Mouse (Mus musculus) adrenal gland, adult 8-10 months (tissue): ENCODE results near the gene Abcf3. TPM values are rescaled to one million over a fixed set of nuclear protein-coding genes. Genes with fewer than 3 reads are reported as not detected.

Experiments
- DNase-seq: peaks from one replicate; pipeline ENCODE4 v3.0.0; 2022
- total RNA-seq, 4 experiments: library from RNA; stranded (reverse); gene quantifications; 2 replicates each; pipeline ENCODE4 v1.2.4; 2022

Abcf3 gene
- total RNA-seq, 4 experiments from 2014 or later = 80.8 to 118 (median 97.5) TPM

DNA sequence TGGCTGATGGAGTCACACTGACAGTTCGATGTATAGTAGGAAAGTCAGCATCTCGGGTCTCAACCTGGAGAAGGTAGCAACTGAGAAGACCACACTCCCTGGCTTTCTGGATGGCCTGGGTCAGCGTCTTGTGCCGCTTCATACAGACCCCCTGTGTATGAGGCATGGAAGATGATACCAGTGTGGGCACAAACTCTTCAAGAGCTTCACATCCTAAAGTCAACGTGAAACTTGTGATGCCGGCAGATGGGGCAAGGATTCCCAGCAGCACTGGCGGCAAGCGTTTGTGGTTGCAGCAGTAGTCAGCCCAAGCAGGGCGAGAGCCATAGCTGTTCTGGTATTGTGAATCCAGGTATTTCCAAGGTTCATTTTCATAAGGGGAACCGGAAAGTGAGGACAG, 2.7 kb upstream of the Abcf3 start:
- no peak for DNase-seq

DNA sequence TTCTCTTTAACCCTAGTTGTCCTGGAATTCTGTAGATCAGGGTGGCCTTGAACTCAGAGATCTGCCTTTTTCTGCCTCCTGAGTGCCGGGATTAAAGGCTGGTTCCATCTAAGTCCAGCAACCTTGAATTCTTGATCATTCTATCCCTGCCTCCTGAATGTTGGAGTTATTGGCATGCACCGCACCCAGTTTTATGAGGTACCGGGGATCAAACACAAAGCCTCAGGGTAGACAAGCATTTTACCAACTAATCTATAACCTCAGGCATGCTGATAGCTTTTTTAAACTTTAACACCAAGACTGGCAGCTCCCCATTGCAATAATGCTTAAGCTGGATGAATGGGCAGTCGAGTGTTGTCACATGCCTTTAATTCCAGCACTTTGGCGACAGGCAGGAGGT, 954 bp upstream of the Abcf3 start:
- no peak for DNase-seq

DNA sequence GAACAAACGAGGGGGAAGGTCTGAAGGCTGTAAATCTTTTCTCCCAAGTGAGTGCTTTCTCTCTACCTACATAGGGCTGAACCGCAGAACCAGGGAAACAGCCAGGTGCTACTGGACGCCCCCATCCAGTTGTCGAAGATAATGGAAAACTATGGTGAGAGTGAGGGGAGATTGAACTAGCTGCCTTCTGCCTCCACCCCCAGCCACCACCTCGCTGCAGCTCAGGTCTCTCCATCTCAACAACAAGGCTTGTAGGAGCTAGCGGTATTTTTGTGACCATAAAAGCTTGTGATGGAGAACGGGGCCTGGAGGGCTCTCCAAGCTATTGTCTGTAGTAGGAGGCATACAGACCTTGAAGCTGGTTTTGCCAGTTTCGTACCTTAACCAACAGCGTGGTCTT, 784 bp downstream of the Abcf3 start:
- DNase-seq = no peak

DNA sequence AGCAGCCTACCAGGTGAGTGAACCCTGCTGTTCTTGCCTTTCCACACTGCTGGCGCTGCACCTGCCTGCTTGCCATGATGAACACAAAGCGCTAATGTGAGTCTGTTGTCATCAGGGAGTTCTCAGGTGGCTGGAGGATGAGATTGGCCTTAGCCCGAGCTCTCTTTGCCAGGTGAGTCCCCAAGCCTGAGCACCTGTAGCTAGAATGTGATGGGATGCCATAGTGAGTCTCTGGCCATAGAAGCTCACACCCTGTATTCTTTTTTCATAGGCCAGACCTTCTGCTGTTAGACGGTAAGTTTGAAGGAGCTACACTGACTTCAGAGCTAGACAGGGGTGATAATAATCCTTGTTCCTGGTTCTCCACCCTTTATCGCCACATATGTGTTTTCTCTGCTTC, 3.3 kb downstream of the Abcf3 start:
- no peak for DNase-seq

DNA sequence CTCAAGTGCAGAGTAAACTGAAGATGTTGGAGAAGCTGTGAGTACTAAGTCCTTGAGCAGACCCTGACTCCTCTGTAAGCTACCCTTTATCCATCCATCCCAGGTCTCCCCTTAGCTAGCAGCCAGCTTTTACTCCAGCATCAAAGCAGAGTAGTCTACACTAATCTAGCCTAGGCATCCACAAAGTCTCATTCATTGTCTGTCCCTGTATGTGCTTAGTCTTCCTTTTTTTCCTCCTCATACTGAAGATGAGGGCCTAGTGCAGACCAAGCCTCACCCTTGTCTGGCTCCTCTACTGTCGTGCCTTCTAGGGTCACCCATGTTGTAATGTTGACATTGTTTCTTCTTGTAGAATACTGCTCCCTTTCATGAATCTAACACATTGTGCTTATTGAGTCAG, 4.2 kb downstream of the Abcf3 start:
- DNase-seq = no peak

DNA sequence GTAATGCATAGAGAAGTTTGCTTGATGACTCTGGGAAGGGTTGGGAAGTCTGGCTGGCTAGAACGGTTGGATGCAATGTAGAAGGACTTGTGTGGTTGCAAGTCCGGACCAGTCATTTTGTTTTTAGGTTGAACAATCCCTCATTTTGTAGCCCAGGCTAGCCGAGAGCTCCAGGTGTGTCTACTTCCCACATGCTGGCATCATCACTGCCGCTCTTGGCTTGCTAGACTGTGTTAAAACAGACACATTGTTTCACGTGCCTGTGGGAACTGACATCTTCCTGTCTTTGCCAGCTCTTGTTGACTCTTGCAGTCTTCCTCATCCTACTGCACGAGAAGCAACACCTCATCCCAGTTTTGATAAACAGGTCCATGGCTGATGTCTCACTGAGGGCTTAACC, 6.6 kb downstream of the Abcf3 start:
- DNase-seq = no peak

DNA sequence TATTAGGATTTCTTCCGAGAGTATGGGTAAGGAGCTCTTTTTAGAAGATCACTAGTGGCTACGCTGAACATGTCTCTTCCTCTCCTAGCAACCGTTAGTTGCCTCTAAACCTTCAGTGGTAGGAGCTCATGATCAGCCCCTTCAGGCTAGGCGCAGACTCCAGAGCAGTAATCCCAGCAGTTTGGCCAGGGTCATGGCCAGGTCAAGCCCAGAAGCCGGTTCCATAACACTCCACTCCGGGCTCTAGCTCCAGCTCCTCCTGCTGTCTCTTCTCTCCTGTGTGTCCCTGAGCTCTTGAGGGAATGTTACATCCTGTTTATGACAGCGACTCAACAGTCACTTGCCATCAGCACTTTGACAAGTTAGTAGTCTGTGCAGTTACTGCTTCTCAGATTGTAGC, 9.0 kb downstream of the Abcf3 start:
- no peak for DNase-seq

DNA sequence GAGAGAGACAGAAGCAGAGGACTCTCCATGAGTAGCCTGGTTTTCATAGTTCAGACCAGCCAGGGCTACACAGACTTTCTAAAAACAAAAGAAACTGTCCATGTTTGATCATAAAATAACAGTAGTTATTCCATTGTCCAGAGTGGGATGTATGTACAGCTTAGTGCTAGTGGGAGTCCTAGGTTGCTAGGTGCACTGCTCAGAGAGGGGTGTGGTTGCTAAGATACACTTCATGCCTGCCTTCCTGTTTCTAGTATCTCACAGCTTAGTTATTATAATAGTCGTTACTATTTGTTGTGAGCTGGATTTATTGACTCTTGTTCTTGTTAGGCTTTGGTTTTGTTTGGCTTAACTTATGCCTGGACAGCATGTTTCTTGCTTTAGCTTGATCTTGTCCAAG, 16.7 kb downstream of the Abcf3 start:
- no peak for DNase-seq

DNA sequence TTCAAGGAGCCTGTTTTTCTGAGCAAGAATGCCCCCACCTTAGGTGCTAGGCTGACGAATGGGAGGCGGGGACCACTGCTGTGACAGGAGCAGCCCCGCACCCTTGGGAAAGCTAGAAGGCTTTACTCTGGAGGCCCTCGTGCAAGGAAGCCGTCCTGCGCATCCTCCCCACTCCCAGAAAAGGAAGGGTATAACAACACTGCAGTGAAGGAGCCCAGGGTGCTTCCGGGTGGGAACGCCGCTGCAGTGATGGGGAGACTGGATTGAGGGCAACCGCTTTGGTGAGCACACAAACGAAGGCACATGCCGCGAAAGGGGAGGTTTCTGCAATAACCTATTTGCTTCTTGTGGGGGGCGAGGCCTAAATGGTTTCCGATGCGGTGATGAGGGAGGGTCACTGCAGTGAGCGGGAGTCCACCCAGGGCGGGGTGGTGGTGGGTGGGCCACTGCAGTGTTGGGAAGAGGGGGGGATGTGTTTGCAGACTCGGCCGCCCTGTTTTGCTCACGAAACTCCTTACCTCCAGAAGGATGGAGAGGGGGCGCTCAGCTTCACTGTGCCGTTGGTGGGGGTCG, 41.1 kb downstream of the Abcf3 start, which contains the start of gene Vwa5b2:
Vwa5b2 (plus strand) TSS at position 106 of the 573 bp plus-strand sequence.
- DNase-seq = no peak

DNA sequence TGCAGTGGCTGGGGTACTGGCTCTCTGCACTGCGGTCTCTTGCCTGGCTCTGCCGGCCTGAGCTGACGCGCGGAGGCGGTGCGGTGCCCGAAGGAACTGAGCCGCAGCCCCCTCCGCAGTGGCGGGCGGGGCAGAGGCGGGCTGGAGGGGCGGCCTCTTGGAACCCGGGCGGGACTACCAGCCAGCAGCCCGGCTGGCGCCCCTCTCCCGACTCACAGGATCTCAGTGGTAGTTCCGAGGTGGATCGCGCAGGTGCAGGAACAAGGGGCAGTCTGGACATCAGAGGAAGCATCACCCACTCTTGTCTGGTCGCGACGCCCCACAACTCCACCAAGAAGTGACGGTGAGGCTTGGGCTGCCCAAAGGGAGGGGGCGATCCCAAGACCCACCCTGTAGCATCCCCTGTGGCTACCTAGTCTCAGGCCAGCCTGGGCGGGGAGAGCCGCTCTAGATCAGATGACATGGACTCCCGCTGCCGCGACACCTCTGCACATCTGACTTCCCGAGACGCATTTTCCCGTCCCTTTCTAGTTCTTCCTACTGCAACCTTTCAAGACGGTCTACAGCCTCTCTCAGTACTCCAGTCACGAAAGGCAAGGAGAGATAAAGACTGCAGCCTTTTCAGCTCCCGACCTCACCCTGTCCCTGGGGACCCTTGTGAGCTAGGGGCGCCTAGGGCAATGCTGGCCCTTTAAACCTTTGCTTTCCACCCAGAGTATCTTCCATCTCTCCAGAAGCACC, 41.7 kb downstream of the Abcf3 start:
- DNase-seq = no peak

DNA sequence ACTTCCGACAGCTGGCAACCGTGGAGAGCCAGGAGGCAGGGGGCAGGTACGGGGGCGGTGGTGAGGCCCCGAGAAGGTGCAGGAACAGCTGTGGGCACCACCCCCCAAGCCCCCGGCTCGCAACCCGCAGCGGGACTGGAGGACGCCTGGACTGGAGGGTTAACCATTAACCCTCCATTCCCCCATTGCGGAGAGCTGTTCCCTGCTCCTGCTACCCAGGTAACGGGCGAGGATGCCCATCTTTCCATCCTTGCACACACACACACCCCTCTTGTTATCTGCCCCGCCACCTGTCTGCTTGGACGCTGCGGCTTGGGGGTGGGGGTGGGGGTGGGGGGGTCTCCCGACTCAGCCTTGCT, 42.3 kb downstream of the Abcf3 start:
- DNase-seq = no peak

DNA sequence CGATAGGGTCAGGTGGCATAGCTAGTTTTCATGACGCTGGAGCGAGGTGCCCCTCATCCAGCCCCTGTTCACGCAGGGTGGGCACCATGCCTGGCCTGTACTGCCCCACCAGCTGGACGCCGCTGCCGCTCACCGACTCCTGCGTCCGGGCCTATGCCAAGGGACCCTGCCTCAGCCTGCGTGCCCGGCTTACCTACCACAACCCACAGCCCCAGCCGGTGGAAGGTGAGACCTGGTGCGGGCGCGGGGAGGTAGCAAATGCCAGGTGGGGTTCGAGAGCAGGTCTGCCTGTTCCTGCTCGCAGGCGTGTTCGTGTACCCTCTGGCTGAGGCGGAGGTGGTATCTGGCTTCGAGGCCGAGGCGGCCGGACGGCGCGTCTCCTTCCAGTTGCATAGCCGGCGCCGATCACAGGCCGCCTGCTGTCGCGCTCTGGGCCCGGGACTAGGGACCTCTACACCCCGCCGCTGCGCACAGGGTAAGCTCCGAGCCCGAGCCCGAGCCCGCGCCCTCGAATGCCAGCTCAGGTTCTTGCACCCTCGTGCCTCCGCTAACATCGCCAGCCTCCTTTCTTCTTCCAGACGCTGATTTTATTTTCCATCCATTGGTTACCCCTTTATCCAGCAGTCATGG, 42.8 kb downstream of the Abcf3 start:
- DNase-seq = no peak

DNA sequence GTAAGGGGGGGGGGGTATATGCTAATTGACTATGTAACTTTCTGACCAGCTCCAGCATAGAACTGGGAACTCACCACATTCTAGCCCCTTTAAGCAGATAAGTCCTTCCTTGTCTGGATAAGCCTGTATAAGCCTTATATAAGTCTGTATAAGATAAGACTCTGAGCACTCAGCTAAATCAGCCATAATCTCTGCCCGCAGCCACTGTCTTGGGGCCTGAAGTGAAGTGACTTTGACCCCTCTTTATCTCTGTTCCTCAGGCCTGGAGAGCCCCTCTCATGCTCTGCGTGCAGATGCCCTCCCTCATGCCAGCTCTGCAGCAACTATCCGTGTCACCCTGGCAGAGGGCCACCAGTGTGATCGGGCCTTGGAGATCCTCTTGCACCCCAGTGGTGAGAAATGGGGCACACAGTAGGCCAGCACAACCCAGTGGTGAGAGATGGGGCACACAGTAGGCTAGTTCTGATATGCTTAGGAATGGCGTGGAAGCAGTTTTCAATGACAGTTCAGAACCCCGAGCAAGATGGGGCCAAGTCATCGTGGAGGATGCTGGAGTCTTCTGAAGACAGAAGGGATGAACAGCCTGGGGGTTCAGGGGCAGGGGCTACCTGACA, 46.8 kb downstream of the Abcf3 start:
- no peak for DNase-seq

DNA sequence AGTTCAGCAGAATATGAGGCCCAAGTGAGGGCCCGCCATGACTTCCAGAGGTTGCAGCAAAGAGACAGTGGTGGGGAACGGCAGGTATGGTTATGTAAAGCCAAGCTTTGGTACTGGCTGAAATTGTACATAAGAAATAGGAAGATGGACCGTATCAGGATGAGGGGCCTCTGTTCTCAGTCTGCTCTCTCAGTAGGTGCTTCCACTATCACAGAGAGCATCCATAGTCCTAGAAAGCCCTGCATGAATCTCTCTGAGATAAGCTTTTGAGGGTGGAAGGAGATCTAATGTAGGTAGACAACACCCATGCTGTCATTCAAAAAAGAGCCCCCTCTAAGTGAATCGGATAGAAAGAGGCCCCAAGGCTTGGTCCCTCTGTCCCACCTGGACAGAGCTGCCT, 47.4 kb downstream of the Abcf3 start:
- no peak for DNase-seq

DNA sequence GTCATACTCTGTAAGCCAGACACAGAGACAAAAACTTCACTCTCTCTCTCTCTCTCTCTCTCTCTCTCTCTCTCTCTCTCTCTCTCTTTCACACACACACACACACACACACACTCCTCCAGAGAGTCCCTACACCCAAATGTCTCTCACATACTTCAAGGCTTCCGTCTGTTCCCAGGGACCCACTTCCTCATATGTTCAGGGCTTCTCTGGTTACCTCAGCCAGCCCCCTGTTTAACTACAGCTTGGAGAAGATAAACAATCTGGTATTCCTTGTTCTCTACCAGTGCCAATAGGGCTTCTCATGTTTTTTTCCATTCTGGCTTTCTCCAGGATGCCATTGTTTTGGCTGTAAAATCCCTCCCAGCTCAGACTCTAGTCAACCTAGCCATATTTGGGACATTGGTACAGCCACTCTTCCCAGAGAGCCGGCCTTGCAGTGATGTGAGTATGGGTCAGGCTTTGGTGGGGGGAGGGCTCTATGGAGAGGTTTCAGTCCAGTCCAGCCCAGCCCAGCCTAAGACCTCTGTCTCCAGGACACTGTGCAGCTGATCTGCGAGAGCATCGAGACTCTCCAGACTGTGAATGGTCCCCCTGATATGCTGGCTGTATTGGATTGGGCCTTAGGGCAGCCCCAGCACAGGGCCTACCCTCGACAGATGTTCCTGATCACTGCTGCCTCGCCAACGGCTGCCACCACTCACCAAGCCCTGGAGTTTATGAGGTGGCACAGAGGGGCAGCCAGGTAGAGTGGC, 48.5 kb downstream of the Abcf3 start:
- no peak for DNase-seq

DNA sequence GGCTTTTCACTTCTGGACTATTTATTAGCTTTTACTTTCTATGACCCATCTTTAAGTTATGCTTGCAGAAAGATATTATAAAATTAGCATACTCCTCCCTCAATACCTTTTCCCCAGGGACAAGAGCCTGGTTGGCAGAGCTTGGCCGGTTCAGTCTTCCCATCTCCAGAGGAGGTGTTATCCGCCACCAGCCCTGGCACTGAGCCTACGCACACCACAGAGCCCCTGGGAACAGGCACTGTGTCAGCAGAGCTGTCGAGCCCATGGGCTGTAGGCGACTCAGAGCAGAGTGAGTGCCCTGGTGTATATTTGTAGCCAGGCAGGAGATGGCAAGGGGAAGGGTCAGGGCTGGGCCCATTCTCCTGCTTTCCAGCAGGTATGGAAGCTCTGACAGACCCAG, 52.1 kb downstream of the Abcf3 start:
- no peak for DNase-seq

DNA sequence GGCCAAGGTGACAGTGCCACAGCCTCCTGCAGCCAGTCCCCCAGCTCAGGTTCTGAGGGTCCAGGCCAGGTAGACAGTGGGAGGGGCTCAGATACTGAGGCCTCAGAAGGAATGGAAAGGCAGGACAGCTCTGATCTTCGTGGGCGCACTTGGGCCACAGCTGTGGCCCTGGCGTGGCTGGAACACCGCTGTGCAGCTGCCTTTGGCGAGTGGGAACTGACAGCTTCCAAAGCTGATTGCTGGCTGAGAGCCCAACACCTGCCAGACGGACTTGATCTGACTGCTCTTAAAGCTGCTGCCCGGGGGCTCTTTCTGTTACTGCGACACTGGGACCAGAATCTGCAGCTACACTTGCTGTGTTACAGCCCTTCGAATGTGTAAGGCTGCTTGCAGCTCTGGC, 56.3 kb downstream of the Abcf3 start:
- DNase-seq = no peak

DNA sequence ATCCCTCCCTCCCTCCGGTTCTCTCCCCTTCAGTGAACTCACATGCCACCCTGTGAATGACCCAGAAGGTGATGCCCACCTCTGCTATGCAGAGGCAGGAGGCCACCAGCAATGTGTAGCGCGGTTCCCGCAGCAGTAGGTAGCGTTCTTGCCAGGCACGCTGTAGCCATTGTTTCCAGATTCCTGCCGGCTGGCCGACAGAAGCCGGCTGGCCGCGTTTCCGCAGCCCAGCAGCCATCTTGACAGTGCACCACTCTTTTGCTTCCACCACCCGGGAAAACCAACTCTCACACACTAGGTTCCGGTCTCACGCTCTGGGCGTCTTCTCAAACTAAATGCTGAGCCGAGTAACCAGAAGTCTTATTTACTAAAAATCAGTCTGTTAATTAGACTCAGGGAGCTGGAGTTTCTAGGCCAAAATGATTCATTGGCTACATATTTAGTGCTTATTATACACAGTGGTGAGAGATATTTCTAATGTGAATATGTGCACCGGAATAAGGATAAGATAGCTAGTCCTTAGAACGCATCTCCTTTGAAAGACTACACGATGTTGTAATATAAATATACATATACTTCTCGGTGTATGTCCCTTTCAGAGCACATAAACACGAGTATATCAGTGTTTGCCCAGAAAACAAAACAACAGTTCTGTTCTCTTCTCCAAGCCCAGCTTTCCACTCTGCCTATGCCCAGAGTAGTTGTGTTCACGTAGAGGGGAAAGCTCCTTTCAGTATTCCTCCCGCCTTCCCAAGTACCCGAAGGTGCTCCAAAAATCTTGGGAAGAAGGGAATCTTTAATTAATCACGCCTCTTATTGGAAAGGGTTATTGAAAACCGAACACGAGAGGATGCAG, 62.4 kb downstream of the Abcf3 start:
- peak; percentile 56 for DNase-seq
